ENCODE assay signal across 8 mouse cellular contexts in genomic region chr4:45527562-45528354, GRCm38 (mm10). TPM values are rescaled to one million over a fixed set of nuclear protein-coding genes. Genes with fewer than 3 reads are reported as not detected.
A peak's percentile ranks its signal among the peaks of the same experiment; 100 is the strongest.
DNase-seq lines count a peak whose midpoint lies in the region; ATAC-seq and TF ChIP-seq lines count a peak whose summit lies in the region.

No protein-coding gene starts in this region.

- peak; percentile 32 for DNase-seq in layer of hippocampus, adult 11-12 months (ENCODE audit: low spot score)
- no peak for DNase-seq in layer of hippocampus, postnatal 36 days
- DNase-seq in intestine, embryonic 14.5 days (ENCODE audit: low spot score) = no peak
- DNase-seq in liver, postnatal 0 days = no peak
- DNase-seq in thymus, postnatal 14 days = peak; percentile 37
- no peak for DNase-seq in right cerebral cortex, postnatal 4 days
- DNase-seq in layer of hippocampus, adult 9-11 months = no peak

- TF ChIP-seq CTCF in liver, postnatal 0 days (IDR thresholded peaks at IDR 0.05; ENCODE audit: low read depth) = peak; percentile 45

- H3K27me3 ChIP-seq in embryonic facial prominence, embryonic 15.5 days = no peaks in the 10 kb centered on the region
- H3K27me3 ChIP-seq in intestine, embryonic 14.5 days (replicated peaks; ENCODE audit: control insufficient read depth, insufficient read depth, low read length) = no peaks in the 10 kb centered on the region
- H3K27me3 ChIP-seq in liver, postnatal 0 days (ENCODE audit: insufficient read depth, low read length) = peaks cover 22% of the 10 kb centered on the region

- WGBS in embryonic facial prominence, embryonic 15.5 days = 87% methylated on average over 2 of the region's 2 CpGs
- 92% methylated on average over 2 of the region's 2 CpGs for WGBS in intestine, embryonic 14.5 days
- WGBS in liver, postnatal 0 days (ENCODE audit: insufficient replicate concordance) = 83% methylated on average over 2 of the region's 2 CpGs

- peak overlapping the region; percentile 81 for H3K4me3 ChIP-seq in embryonic facial prominence, embryonic 15.5 days (replicated peaks)
- peak overlapping the region; percentile 81 for H3K4me3 ChIP-seq in intestine, embryonic 14.5 days (ENCODE audit: low read depth, low read length)
- peak overlapping the region; percentile 86 for H3K4me3 ChIP-seq in liver, postnatal 0 days (ENCODE audit: low read depth, low read length)

- H3K4me1 ChIP-seq in embryonic facial prominence, embryonic 15.5 days = peaks cover 71% of the 10 kb centered on the region
- peaks cover 33% of the 10 kb centered on the region for H3K4me1 ChIP-seq in intestine, embryonic 14.5 days (replicated peaks; ENCODE audit: control insufficient read depth, insufficient read depth, low read length)
- peaks cover 49% of the 10 kb centered on the region for H3K4me1 ChIP-seq in liver, postnatal 0 days (ENCODE audit: insufficient read depth)

- H3K27ac ChIP-seq in embryonic facial prominence, embryonic 15.5 days (replicated peaks) = no peak overlapping the region
- H3K27ac ChIP-seq in intestine, embryonic 14.5 days (ENCODE audit: low read depth) = no peak overlapping the region
- no peak overlapping the region for H3K27ac ChIP-seq in liver, postnatal 0 days (ENCODE audit: low read depth)

- H3K4me2 ChIP-seq in embryonic facial prominence, embryonic 15.5 days (replicated peaks) = peak overlapping the region; percentile 96
- H3K4me2 ChIP-seq in intestine, embryonic 14.5 days (ENCODE audit: low read length) = peak overlapping the region; percentile 96
- peak overlapping the region; percentile 99 for H3K4me2 ChIP-seq in liver, postnatal 0 days (ENCODE audit: low read depth, low read length)

- TF ChIP-seq EP300 in liver, postnatal 0 days (IDR thresholded peaks at IDR 0.05; ENCODE audit: low read depth) = no peak

- no peaks in the 10 kb centered on the region for H3K9me3 ChIP-seq in embryonic facial prominence, embryonic 15.5 days (replicated peaks)
- no peaks in the 10 kb centered on the region for H3K9me3 ChIP-seq in intestine, embryonic 14.5 days (ENCODE audit: control insufficient read depth, low read length)
- no peaks in the 10 kb centered on the region for H3K9me3 ChIP-seq in liver, postnatal 0 days (ENCODE audit: low read length)

- ATAC-seq in embryonic facial prominence, embryonic 15.5 days (ENCODE audit: insufficient number of reproducible peaks, low FRiP score, low TSS enrichment, low read depth) = no peak
- ATAC-seq in intestine, embryonic 14.5 days (replicated peaks; ENCODE audit: low FRiP score, low TSS enrichment, low read depth) = no peak
- no peak for ATAC-seq in liver, postnatal 0 days

- no peaks in the 10 kb centered on the region for H3K36me3 ChIP-seq in embryonic facial prominence, embryonic 15.5 days
- H3K36me3 ChIP-seq in intestine, embryonic 14.5 days (ENCODE audit: control insufficient read depth, insufficient read depth, low read length) = peaks cover 5% of the 10 kb centered on the region; the same call in 1 of the 2 replicates
- H3K36me3 ChIP-seq in liver, postnatal 0 days (replicated peaks; ENCODE audit: insufficient read depth, low read length) = no peaks in the 10 kb centered on the region

- H3K9ac ChIP-seq in embryonic facial prominence, embryonic 15.5 days = peak overlapping the region; percentile 84; the same call in 1 of the 2 replicates
- H3K9ac ChIP-seq in intestine, embryonic 14.5 days (ENCODE audit: low read length) = peak overlapping the region; percentile 85
- H3K9ac ChIP-seq in liver, postnatal 0 days (replicated peaks) = peak overlapping the region; percentile 93

RNA-seq across cellular contexts. Expression of gene Shb, which starts 4.5 kb away (rescaled TPM):
- 10 to 100 TPM; 15.4 to 16.6 TPM for total RNA-seq in layer of hippocampus, postnatal 36 days (2021)
- 9.1 and 9.9 TPM in 2 replicates for polyA plus RNA-seq in embryonic facial prominence, embryonic 15.5 days (2015; fragmentation: Nextera tagmentation; extraction: Ambion mirVana)
- polyA plus RNA-seq in intestine, embryonic 14.5 days (2014; fragmentation: Nextera tagmentation; extraction: Ambion mirVana) = 5.3 and 7.3 TPM in 2 replicates
- 2.5 and 3.2 TPM in 2 replicates for polyA plus RNA-seq in liver, postnatal 0 days (2015; fragmentation: Nextera tagmentation; extraction: Ambion mirVana)

Comparison
In these comparisons a context has a peak if more than half of its experiments do, and no peak if none do; other contexts are left out.
1. DNase-seq: peak in layer of hippocampus, adult 11-12 months (single experiment) and thymus, postnatal 14 days (single experiment); none in layer of hippocampus, postnatal 36 days (0 of 2), intestine, embryonic 14.5 days (single experiment), liver, postnatal 0 days (single experiment), right cerebral cortex, postnatal 4 days (single experiment) and layer of hippocampus, adult 9-11 months (single experiment).
2. Peak in every context shown above with its lines, with median percentiles within 50 percentile points of each other: H3K4me2 ChIP-seq, H3K4me3 ChIP-seq and H3K9ac ChIP-seq.